In genomic region chr5:18477372-18478017, GRCm38 (mm10) we compare ENCODE assay signal across 14 mouse cellular contexts.
"Had no signal": no experiment of that assay in that cellular context is flagged by ENCODE, and none has a peak within 500 bp of the region (broad histone marks: within the 10 kb centered on the region; RNA-seq: fewer than 3 reads in every experiment).

No protein-coding gene starts in this region.

- H3K27me3 ChIP-seq: midbrain, embryonic 12.5 days; neural tube, embryonic 12.5 days; stomach, embryonic 15.5 days had no signal

- H3K9ac ChIP-seq: lung, embryonic 14.5 days; midbrain, embryonic 12.5 days; neural tube, embryonic 12.5 days; stomach, embryonic 15.5 days had no signal

- H3K9me3 ChIP-seq: midbrain, embryonic 10.5 days; midbrain, embryonic 12.5 days; neural tube, embryonic 12.5 days; stomach, embryonic 15.5 days had no signal

- H3K36me3 ChIP-seq: midbrain, embryonic 10.5 days; midbrain, embryonic 12.5 days; neural tube, embryonic 12.5 days; stomach, embryonic 15.5 days had no signal

- H3K4me2 ChIP-seq: lung, embryonic 14.5 days; midbrain, embryonic 12.5 days; neural tube, embryonic 12.5 days; stomach, embryonic 15.5 days had no signal

- H3K4me1 ChIP-seq: midbrain, embryonic 10.5 days; midbrain, embryonic 12.5 days; neural tube, embryonic 12.5 days; stomach, embryonic 15.5 days had no signal

- H3K4me3 ChIP-seq: midbrain, embryonic 10.5 days; midbrain, embryonic 12.5 days; neural tube, embryonic 12.5 days; stomach, embryonic 15.5 days had no signal

- H3K27ac ChIP-seq: midbrain, embryonic 10.5 days; midbrain, embryonic 12.5 days; neural tube, embryonic 12.5 days; stomach, embryonic 15.5 days; stomach, postnatal 0 days had no signal

- DNase-seq: lung, adult 18-20 months; lung, embryonic 14.5 days; lung, postnatal 10 days; lung, postnatal 4 days; midbrain, embryonic 14.5 days; right cerebral cortex, postnatal 14 days; thymus, adult 2 months; thymus, postnatal 25 days; thymus, postnatal 4 days had no signal
